Mouse (Mus musculus): ENCODE data around the gene Sp1. TPM values are rescaled to one million over a fixed set of nuclear protein-coding genes. Genes with fewer than 3 reads are reported as not detected.

Gene Sp1
- polyA plus RNA-seq, 1 experiment from 2014 or later, result 15.5 TPM

Other genes starting within 250 kb of the Sp1 start
- 48.6 and 49.8 TPM in 2 replicates for gene Zfp740, start 202.9 kb upstream of the Sp1 start, polyA plus RNA-seq (2014; fragmentation: Nextera tagmentation; extraction: Ambion mirVana)
- gene Csad, start 201.4 kb upstream of the Sp1 start, polyA plus RNA-seq (2014; fragmentation: Nextera tagmentation; extraction: Ambion mirVana), result 63.6 and 66.8 TPM in 2 replicates
- 2.1 and 4.1 TPM in 2 replicates for gene Itgb7, start 174.2 kb upstream of the Sp1 start, polyA plus RNA-seq (2014; fragmentation: Nextera tagmentation; extraction: Ambion mirVana)
- gene Rarg, start 148.6 kb upstream of the Sp1 start, polyA plus RNA-seq (2014; fragmentation: Nextera tagmentation; extraction: Ambion mirVana), result 73.8 and 75.3 TPM in 2 replicates
- 0.71 and 1.1 TPM in 2 replicates for gene Gm9918, start 135.6 kb upstream of the Sp1 start, polyA plus RNA-seq (2014; fragmentation: Nextera tagmentation; extraction: Ambion mirVana)
- gene Mfsd5, start 126.7 kb upstream of the Sp1 start, polyA plus RNA-seq (2014; fragmentation: Nextera tagmentation; extraction: Ambion mirVana), result 64.6 and 67.2 TPM in 2 replicates
- 22.4 and 24.0 TPM in 2 replicates for gene Espl1, start 109.9 kb upstream of the Sp1 start, polyA plus RNA-seq (2014; fragmentation: Nextera tagmentation; extraction: Ambion mirVana)
- 466 and 478 TPM in 2 replicates for gene Pfdn5, start 80.0 kb upstream of the Sp1 start, polyA plus RNA-seq (2014; fragmentation: Nextera tagmentation; extraction: Ambion mirVana)
- gene Myg1, start 74.4 kb upstream of the Sp1 start, polyA plus RNA-seq (2014; fragmentation: Nextera tagmentation; extraction: Ambion mirVana), result 79.0 and 83.2 TPM in 2 replicates
- 52.5 and 60.5 TPM in 2 replicates for gene Aaas, start 55.4 kb upstream of the Sp1 start, polyA plus RNA-seq (2014; fragmentation: Nextera tagmentation; extraction: Ambion mirVana)
- 31.2 and 45.0 TPM in 2 replicates for gene Sp7, start 39.0 kb upstream of the Sp1 start, polyA plus RNA-seq (2014; fragmentation: Nextera tagmentation; extraction: Ambion mirVana)
- gene Amhr2, start 39.2 kb downstream of the Sp1 start, polyA plus RNA-seq (2014; fragmentation: Nextera tagmentation; extraction: Ambion mirVana), result 0.26 and 0.96 TPM in 2 replicates
- gene Prr13, start 52.9 kb downstream of the Sp1 start, polyA plus RNA-seq (2014; fragmentation: Nextera tagmentation; extraction: Ambion mirVana), result 95.9 and 97.6 TPM in 2 replicates
- gene Pcbp2, start 64.4 kb downstream of the Sp1 start, polyA plus RNA-seq (2014; fragmentation: Nextera tagmentation; extraction: Ambion mirVana), result 276 and 279 TPM in 2 replicates
- gene Gm10337, start 97.6 kb downstream of the Sp1 start, polyA plus RNA-seq (2014; fragmentation: Nextera tagmentation; extraction: Ambion mirVana), result 3.2 and 5.2 TPM in 2 replicates
- gene Map3k12, start 110.9 kb downstream of the Sp1 start, polyA plus RNA-seq (2014; fragmentation: Nextera tagmentation; extraction: Ambion mirVana), result 13.0 and 15.8 TPM in 2 replicates
- 68.5 and 79.0 TPM in 2 replicates for gene Tarbp2, start 112.0 kb downstream of the Sp1 start, polyA plus RNA-seq (2014; fragmentation: Nextera tagmentation; extraction: Ambion mirVana)
- 2.0 and 2.2 TPM in 2 replicates for gene Npff, start 118.8 kb downstream of the Sp1 start, polyA plus RNA-seq (2014; fragmentation: Nextera tagmentation; extraction: Ambion mirVana)
- gene Gm28047, start 218.9 kb downstream of the Sp1 start, polyA plus RNA-seq (2014; fragmentation: Nextera tagmentation; extraction: Ambion mirVana), result not detected in 2 replicates
- gene Atf7, start 219.3 kb downstream of the Sp1 start, polyA plus RNA-seq (2014; fragmentation: Nextera tagmentation; extraction: Ambion mirVana), result 43.0 and 43.8 TPM in 2 replicates